Mouse (Mus musculus): Measurements from ENCODE around the gene Exosc8.
A peak's percentile ranks its signal among the peaks of the same experiment; 100 is the strongest.
"Not testable (repeated sequence)": the region's sequence is repeated elsewhere in the genome, so short reads cannot be mapped to it uniquely, and the experiment has no call there.

Exosc8 gene

DNA sequence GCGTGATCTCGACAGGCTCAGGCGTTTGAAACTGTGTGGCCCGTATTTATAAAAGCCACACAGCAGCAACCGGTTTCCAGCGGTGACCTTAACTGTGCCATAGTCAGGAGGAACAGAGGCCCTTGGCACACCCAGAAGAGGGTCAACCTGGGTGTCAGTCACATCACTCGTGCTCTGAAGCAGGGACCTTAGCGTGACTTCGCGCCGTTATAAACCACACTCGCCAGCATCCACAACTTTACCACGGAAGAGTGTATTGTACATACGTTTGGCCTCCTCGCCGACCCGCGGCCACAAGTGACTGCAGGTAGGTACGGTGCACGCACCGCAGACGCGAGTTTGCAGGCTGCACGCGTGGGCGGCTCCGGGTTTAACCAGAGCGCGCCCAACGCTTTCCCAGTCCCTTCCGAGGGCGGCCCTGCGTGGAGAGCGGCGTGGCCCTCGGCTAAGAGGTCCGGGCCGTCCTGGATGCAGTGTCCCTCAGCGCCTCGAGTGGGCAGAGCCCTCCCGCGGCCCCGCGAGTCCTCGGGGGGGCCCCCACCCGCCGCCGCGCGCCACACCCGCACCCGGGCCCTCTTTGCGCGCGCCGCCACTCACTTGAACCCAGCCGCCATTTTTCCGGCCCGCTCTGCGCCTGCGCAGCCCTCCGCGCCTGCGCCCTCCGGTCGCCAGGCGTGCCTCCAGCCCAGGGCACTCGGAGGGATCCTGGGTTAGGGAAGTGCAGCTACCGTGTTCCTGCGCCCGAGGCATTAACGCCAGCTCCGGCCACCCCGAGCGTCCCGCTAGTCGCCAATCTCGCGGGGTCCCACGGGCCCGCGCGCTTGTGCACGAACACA lies 564 bp downstream of the Exosc8 start:
- DNase-seq (ENCODE audit: low spot score) = peak; percentile 91

DNA sequence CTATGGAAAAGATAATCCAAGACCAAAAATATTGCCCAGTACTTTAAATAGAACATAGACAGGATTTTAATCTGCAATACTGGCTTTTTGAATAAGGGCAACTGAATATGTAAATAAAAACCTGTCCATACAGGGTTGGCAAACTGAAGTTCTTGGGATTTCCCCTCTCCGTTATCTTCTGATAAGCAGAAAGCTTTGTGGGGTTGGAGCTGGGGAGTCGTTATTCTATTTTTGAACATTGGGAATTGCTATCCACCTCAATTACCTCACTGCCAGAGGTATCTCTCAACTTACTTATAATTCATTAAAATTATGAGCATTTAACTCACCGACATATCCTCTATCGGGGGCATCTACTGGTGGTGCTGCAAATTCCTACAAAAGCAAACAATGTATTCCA lies 2.8 kb downstream of the Exosc8 start:
- DNase-seq (ENCODE audit: low spot score) = no peak

DNA sequence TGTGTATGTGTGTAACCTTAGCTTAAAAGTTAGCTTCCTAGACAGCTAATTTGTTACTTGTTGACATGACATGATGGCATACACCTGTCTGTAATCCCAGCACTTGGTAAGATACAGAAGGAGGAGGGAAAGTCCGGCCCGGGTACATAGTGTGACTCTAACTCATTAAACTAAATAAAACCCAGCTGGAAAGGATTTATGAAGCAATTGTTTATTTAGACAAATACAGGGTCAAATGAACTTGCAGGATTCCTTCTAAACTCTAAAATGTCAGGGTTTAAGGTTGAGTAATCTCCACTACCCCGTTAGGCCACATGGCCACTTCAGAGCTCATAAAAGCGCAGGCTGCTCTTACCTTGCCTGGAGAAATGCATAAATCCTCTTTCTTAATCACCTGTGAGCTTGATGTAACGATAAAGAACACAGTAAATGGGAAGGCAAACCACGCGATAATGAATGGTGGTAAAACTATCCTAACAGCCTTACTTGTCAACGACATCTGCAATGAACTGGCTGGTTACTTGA lies 3.5 kb downstream of the Exosc8 start:
- DNase-seq (ENCODE audit: low spot score) = no peak

DNA sequence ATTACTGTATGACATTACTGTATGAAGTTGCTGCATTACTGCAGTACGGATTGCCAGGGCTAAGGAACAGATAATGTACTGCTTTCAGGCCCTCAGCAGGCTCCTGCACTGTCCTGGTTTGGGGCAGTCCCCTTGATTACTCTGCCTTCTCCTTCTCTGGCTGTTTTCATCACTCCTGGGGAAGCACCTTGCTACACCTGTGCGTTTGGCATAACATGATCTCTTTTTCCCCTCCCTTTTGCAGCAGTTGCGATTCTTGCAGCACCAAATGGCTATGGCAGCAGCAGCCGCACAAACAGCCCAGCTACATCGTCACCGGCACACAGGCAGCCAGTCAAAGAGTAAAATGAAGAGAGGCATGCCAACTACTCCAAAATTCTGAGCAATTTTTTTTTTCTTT lies 7.1 kb downstream of the Exosc8 start:
- no peak for DNase-seq (ENCODE audit: low spot score)

DNA sequence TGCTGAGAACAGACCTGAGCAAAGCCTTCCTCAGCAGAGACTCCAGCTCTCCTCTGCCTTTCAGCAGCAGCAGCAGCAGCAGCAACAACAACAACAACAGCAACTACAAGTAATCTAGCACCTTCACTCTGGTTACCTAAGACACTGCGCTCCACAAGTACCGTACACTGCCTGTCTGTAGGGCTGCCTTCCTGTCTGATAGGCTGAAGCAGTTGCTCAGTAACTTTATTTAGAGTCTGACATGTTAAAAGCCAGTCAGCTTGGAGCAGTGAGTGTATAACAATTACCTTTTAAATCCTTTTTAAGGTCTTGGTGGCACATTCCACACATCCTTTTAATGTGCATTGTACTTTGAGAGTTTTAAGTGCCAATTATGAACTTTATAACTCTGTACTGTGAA lies 7.6 kb downstream of the Exosc8 start:
- no peak for DNase-seq (ENCODE audit: low spot score)

DNA sequence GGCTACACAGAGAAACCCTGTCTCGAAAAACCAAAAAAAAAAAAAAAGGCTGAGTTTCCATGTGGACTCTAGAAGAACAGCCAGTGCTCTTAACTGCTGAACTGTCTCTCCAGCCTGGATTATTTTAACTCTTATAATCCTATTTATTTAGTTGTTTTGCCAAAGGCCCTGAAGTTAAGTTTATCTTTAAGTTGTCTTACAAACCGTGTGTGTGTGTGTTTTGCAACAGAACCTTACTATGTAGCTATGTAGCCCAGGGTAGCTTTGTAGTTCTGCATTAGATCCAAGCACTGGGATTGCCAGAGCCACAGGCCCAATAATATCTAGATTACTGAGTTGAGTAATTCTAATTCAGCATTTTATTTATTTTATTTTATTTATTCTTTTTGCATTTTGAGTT lies 9.8 kb downstream of the Exosc8 start:
- no peak for DNase-seq (ENCODE audit: low spot score)

DNA sequence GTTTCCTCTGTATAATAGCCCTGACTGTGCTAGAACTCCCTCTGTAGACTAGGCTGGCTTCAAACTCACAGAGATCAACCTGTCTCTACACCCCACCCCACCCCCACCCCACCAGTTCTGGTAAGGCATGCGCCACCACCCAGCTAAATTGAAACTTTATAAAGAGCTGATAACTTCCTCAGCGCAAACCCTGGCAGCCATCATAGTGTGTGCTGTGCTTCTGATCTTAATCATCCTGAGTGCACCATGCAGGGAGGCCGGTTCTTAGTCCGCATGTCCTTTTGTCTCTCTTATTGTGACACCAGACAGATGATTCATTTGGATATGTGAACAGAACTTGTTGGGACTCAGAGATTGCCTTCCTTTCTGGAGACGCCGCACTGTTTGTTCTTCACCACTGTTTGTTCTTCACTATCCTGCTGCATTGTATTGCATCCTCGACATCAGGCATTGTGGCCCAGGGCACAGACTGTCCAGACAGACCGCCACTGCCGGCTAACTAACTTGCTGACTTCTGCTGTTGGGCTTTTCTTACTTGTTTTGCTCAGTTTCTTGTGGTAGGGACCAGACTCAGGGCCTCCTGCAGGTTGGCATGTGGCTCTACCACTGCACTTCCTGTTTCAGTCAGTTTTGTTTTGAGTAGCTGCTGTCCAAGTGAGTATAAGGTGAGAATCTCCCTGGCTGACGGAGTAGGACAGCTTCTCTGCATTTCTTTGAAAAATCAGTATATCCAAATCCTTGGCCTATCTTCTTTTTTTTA lies 11.3 kb downstream of the Exosc8 start:
- no peak for DNase-seq (ENCODE audit: low spot score)

DNA sequence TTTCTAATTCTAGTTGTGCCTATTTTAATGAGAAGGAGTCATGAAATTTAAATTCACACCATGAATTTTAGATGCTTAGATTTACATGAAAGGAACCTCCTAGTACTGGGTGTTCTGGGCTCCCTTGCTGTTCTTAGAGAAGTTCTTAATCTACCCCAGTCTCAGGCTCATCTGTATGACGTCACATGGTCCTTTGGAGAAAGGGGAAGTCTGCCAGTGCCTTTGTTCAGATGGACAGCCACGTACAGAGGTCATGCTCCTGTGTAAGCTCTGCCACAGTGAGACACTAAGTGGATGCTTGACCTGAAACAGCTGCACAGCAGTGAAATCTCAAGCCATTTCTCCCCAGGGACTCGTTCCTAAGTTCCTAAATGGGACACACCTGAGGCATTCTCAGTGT lies 16.2 kb downstream of the Exosc8 start:
- no peak for DNase-seq (ENCODE audit: low spot score)

DNA sequence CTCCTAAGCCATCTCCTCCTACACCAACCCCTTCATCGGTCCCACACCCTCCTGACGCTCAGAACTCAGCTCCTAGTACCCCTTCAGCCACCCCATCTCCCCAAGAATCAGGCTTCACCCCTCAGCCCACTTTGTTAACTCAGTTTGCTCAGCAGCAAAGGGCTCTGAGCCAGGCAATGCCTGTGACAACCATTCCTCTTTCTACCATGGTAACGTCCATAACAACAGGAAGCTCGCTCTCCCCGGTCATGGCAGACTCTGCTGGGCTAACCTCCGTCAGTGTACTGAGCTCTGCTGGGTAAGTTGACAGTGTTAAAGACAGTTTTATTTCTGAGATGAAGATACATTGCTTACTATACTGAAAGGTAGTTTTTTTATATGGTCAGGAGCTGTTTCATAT lies 17.8 kb downstream of the Exosc8 start:
- no peak for DNase-seq (ENCODE audit: low spot score)

DNA sequence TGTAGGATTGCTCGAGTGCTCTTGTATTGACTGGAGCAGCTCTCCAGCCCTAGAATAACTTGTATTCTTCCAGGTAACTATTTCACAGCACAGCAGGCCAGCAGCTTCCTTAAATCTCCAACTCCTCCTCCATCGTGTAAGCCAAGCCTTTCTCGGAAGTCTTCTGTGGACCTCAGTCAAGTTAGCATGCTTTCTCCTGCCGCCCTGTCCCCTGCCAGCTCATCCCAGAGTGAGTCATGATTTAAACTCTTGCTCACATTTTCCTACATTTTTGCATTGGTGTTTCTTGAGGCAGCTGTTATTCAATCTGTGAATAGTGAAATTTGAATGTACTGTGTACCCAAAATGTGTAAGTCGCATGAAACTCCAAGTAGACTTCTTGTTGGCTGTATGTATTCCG lies 19.7 kb downstream of the Exosc8 start:
- DNase-seq (ENCODE audit: low spot score) = no peak

DNA sequence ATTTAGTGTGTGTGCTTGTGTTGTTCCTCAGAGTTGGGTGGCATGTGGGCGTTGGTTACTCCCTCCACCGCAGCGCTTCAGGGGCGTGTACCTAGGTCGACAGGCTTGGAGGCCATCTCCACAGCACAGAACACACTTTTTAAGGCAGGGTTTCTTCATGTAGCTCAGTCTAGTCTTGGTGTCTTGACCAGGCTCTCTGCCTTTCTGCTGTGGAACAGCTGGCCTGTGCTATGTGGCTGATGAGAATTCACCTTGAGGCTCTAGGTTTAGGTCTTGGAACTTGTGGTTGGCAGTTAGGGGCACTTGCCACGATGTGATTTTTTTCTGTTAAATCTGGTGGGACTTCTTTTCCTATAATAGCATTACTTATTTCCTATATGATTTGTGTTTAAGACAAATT lies 20.9 kb downstream of the Exosc8 start, which contains the start of gene Gm21958:
Gm21958 (minus strand) TSS at position 101 of the 400 bp plus-strand sequence.
- no peak for DNase-seq (ENCODE audit: low spot score)

DNA sequence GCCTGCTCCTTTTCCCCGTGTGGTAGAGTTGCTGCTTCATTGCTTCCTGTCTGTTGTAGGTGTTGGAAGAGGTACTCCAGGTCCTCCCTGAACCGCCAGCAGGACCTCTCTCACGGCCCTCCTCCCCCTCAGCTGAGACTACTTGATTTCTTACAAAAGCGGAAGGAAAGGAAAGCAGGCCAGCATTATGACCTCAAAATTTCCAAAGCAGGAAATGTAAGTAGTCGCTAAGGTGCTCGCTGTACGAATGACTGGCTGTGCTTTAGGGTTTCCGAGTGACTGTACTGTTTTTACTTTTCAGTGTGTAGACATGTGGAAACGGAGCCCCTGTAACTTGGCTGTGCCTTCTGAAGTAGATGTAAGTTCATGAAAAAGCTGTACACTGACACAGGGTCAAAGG lies 26.2 kb downstream of the Exosc8 start:
- DNase-seq (ENCODE audit: low spot score) = no peak

DNA sequence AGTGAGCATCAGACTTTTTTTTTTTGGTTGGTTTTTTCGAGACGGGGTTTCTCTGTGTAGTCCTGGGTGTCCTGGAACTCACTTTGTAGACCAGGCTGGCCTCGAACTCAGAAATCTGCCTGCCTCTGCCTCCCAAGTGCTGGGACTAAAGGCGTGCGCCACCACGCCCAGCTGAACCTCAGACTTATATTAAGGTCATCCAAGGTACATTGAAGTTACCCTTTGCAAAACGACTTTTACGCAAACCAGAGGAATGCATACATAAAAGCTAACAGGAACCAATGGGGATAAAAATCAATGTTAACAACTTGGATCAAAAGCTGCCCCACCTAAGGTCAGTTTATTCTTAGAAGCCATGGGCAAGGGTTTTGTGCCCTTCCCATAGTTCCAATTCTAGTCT lies 31.1 kb downstream of the Exosc8 start:
- DNase-seq (ENCODE audit: low spot score) = not testable (repeated sequence)

DNA sequence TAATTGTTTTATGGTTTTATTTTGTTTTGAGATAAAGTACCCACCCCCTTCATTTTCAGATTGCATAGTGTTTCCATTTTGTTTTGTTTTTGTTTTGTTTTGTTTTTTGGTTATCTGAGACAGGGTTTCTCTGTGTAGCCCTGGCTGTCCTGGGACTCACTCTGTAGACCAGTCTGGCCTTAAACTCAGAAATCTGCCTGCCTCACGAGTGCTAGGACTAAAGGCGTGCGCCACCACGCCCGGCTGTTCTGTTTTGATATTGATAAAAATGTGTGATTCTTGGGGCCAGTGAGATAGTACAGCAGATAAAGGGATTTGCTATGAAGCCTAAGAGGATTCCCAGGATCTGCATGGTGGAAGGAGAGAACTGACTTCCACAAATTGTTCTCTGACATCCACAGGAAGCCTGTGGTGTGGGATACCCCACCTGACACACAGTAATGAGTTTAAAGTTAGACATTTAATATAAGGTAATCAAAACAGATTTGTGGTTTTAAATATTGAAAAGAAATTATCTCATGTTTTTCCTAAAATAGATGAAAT lies 35.4 kb downstream of the Exosc8 start:
- DNase-seq (ENCODE audit: low spot score) = no peak

DNA sequence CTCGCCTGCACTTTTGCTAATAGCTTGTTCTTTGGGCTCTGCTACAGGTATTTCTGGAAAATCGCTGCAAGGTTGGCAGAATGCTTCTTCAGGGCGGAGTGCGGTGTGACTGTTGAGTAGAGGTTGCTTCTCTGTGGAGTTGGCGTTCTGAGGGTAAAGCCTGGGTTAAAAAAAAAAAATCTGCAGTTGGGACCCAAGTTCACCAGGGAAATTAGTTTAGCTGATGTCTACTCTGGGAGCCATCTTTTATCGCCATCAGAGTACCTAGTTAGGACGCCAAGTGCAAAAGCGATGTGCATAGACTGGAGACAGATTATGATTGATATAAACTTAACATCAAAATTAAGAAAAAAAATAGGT lies 42.2 kb downstream of the Exosc8 start:
- DNase-seq (ENCODE audit: low spot score) = no peak

DNA sequence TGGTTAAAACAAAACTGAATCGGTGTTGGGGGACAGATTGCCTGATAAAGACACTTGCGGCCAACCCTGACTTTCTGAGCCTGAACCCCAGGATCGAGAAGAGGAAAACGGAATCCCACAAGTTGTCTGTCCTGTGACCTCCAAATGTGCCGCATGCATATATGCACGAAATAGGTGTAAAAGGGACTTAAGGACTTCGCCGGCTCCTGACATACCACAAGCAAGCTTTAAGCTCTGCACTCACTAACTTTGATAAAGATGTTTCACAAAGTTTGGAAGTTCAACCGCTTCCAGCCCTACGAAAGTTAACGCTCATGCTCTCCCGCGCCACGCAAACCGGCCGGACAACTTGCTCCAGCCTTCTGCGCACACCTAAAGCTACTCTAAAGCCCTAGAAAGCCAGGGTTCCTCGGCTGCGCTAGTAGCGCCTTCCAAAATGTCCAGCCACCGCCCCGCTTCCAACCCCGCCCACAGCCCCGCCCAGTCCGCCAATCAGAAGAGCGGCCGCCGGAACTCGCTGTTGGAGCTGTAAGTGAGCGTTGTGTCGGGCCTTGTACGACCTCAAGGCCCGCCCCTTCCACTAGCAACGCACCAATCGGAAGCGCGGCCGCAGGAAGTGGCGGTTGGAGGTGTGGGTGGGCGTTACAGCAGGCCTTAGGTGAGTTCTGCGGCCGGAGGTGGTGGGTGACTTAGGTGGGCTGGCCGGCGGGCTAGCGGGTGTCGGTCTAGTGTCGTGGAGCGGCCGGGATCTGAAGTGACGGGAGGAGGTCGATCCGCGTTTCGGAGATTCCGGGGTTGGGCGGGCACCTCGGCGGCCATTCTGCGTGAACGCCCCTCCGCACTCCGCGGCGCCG lies 42.8 kb downstream of the Exosc8 start, which contains the start of gene Supt20:
Supt20 (plus strand) TSS at position 606 of the 854 bp plus-strand sequence.
- DNase-seq (ENCODE audit: low spot score) = peak; percentile 97

DNA sequence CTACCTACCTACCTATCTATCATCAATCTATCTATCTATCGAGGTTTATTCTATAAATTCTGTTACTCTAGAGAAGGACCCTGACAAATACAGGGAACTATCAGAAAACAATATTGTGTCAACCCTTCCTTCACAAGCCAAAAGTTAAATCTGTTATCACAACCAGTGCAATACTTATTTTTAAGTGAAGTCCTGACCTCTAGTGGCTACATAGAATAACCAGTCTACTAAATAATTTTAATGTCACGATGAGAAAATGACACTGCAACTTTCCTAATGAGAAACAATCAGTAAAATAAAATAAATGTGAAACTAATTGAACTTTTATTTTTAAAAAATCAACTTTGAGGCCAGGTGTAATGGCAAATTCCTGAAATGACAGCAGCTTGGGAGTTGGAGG lies 46.1 kb downstream of the Exosc8 start:
- DNase-seq (ENCODE audit: low spot score) = peak; percentile 31

DNA sequence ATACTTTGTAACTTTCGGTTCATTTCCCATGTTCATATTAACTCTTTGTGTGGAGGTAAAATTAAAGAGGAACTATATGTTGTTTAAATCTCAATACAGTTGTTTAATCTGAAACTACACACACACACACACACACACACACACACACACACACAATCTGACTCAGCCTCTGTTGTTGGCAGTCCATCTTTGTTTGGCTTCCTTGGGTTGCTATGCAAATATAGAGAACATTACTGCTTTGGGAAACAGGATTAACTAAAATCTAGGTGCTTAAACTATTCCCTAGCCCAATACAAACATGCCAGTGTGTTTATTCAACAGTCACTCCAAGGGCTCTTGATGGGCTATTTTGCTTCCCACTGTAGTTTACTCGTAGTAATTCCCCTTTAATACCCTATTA lies 47.9 kb downstream of the Exosc8 start:
- DNase-seq (ENCODE audit: low spot score) = no peak

DNA sequence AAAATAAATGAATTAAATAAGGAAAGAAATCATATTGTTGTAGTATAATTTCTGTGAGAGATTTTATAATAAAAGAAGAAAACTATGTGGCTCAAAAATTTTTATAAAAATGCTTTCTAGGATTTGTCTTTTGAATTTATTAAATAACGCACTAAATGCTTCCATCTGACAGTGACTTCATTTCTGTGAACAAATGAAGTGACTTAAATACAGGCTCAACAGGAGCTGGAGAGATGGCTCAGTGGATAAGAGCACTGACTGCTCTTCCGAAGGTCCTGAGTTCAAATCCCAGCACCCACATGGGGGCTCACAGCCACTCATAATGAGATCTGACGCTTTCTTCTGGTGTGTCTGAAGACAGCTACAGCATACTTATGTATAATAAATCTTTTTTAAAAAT lies 50.0 kb downstream of the Exosc8 start:
- DNase-seq (ENCODE audit: low spot score) = no peak

DNA sequence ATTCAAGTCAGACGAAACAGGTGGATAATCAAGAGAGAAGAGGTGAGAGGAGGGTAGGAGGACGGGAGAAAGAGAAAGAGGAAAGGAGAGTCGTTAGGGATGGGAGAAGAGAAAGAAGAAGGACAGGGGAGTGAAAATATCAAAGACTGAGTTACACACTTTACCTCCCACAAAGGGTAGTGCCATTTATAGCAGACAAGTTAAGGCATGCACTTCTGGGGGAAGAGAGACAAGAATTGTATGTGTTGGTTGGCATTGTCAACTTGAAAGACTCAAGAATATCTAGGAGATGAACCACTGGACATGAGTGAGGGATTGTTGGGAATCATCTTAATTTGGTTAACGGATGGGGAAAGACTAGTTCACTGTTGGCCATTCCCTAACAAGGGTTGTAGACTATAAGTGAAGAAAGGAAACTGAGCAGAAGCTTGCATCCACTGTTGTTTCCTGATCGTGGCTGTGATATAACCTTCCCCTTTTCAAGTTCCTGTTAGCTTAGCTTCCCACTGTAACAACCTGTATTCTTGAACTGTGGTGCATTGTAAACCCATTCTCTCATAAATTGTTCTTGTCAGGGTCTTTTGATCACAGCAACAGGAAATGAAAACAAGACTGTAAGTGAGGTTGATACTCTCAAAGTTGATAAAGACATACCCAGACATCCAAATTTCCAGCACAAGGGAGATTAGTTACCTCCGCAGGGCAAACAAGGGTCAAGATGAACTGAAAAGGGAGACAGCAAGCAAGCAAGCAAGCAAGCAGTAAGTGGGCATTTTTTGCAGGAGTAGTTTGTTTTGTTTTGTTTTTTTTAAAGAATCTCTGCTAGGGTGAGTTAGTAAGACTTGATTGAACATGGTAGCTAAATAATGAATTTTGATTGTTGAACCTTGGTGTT lies 53.6 kb downstream of the Exosc8 start:
- DNase-seq (ENCODE audit: low spot score) = no peak

Measured in embryo, embryonic 10 days (tissue).